Mouse (Mus musculus) MEL (cell line): ENCODE measurements at regions not wholly inside any gene's neighbourhood (a gene's known extent, or its start where the extent isn't known, plus 50 kb on each side); places are given as distances from the start of the nearest gene placed in this dataset.

Experiments used
- DNase-seq: peaks from one replicate; pipeline ENCODE4 v3.0.0; 2011; ENCODE audit warnings: low read depth, low spot score
- H3K27ac ChIP-seq: 2 replicates; pipeline ENCODE4 v1.5.1; 2012; ENCODE audit warnings: low read depth, mild to moderate bottlenecking, control low read depth, low read length, moderate library complexity; ENCODE audit not compliant: control insufficient read depth
- H3K27me3 ChIP-seq, 2 experiments: fragments of 150-350 bp in 1 of 2; sonication (generic) in 1 of 2; 2 replicates each; pipeline ENCODE4 v1.6.1; 2012; ENCODE audit warnings: low read length in 2 of 2, mild to moderate bottlenecking in 2 of 2, improper control_type of control experiment in 1 of 2, moderate library complexity in 1 of 2; ENCODE audit not compliant: insufficient read depth in 2 of 2, control insufficient read depth in 1 of 2
- H3K36me3 ChIP-seq, 2 experiments: 2 replicates each; pipeline ENCODE4 v1.6.1; 2012 to 2014; ENCODE audit warnings: low read length in 2 of 2, improper control_type of control experiment in 1 of 2, inconsistent platforms in 1 of 2, mild to moderate bottlenecking in 1 of 2; ENCODE audit not compliant: insufficient read depth in 2 of 2, control insufficient read depth in 1 of 2
- H3K4me1 ChIP-seq, 2 experiments: fragments of 150-350 bp in 1 of 2; sonication (generic) in 1 of 2; 2 replicates each; pipeline ENCODE4 v1.6.1; 2012; ENCODE audit warnings: low read length in 2 of 2, improper control_type of control experiment in 1 of 2, mild to moderate bottlenecking in 1 of 2; ENCODE audit not compliant: insufficient read depth in 2 of 2, control insufficient read depth in 1 of 2
- H3K4me3 ChIP-seq, 2 experiments: fragments of 150-350 bp in 1 of 2; sonication (generic) in 1 of 2; 2 replicates each; pipeline ENCODE4 v1.5.1; 2012; ENCODE audit warnings: low read depth in 2 of 2, low read length in 2 of 2, mild to moderate bottlenecking in 2 of 2, moderate library complexity in 2 of 2, control low read depth in 1 of 2, improper control_type of control experiment in 1 of 2; ENCODE audit not compliant: control insufficient read depth in 1 of 2, insufficient read depth in 1 of 2
- H3K79me2 ChIP-seq: 2 replicates; pipeline ENCODE4 v1.6.1; 2012; ENCODE audit warnings: mild to moderate bottlenecking, low read length, moderate library complexity; ENCODE audit not compliant: control insufficient read depth, poor library complexity, insufficient read depth
- H3K9ac ChIP-seq: 2 replicates; pipeline ENCODE4 v1.6.1; 2012; ENCODE audit warnings: low read depth, mild to moderate bottlenecking, control low read depth, low read length, moderate library complexity; ENCODE audit not compliant: control insufficient read depth, poor library complexity, severe bottlenecking
- H3K9me3 ChIP-seq: fragments of 150-350 bp; sonication (generic); replicated peaks from 2 replicates; pipeline ENCODE4 v1.6.1; 2012; ENCODE audit warnings: mild to moderate bottlenecking, low read length, improper control_type of control experiment, moderate library complexity; ENCODE audit not compliant: insufficient read depth
- CTCF ChIP-seq, 3 experiments: IDR thresholded peaks in 2 of 3; conservative IDR thresholded peaks in 1 of 3; 2 replicates each; pipeline ENCODE4 v1.5.1; 2011 to 2012; ENCODE audit warnings: low read length in 3 of 3, low read depth in 2 of 3, mild to moderate bottlenecking in 2 of 3, improper control_type of control experiment in 1 of 3, inconsistent platforms in 1 of 3, mixed read lengths in 1 of 3, moderate library complexity in 1 of 3; ENCODE audit not compliant: control insufficient read depth in 1 of 3, insufficient read depth in 1 of 3, poor library complexity in 1 of 3, severe bottlenecking in 1 of 3
- EP300 ChIP-seq, 2 experiments: IDR thresholded peaks; 2 replicates each; pipeline ENCODE4 v1.6.1; 2011; ENCODE audit warnings: improper control_type of control experiment in 2 of 2, low read length in 2 of 2, low read depth in 1 of 2, mild to moderate bottlenecking in 1 of 2
- ETS1 ChIP-seq: IDR thresholded peaks from 2 replicates; pipeline ENCODE4 v1.6.1; 2012; ENCODE audit warnings: low read depth, mild to moderate bottlenecking, inconsistent platforms, low read length, improper control_type of control experiment, moderate library complexity
- GATA1 ChIP-seq: IDR thresholded peaks from 2 replicates; pipeline ENCODE4 v1.6.1; 2011; ENCODE audit warnings: low read depth, low read length, improper control_type of control experiment
- MAZ ChIP-seq: IDR thresholded peaks from 2 replicates; pipeline ENCODE4 v1.6.1; 2012; ENCODE audit warnings: low read depth, mild to moderate bottlenecking, inconsistent platforms, low read length, improper control_type of control experiment
- MEF2A ChIP-seq: IDR thresholded peaks from 2 replicates; pipeline ENCODE4 v1.6.1; 2014; ENCODE audit warnings: low read depth, mild to moderate bottlenecking, inconsistent platforms, low read length, improper control_type of control experiment; ENCODE audit not compliant: poor library complexity, insufficient replicate concordance, severe bottlenecking; ENCODE audit errors: extremely low read depth
- MXI1 ChIP-seq: IDR thresholded peaks from 2 replicates; pipeline ENCODE4 v1.6.1; 2011; ENCODE audit warnings: mild to moderate bottlenecking, low read depth, low read length, improper control_type of control experiment
- MYB ChIP-seq: IDR thresholded peaks from 2 replicates; pipeline ENCODE4 v1.6.1; 2011; ENCODE audit warnings: mild to moderate bottlenecking, low read depth, low read length, improper control_type of control experiment
- POLR2A ChIP-seq, 2 experiments: IDR thresholded peaks; 2 replicates each; pipeline ENCODE4 v1.6.1; 2011 to 2012; ENCODE audit warnings: low read length in 2 of 2, mild to moderate bottlenecking in 2 of 2, control low read depth in 1 of 2, improper control_type of control experiment in 1 of 2, low read depth in 1 of 2, moderate library complexity in 1 of 2; ENCODE audit not compliant: control insufficient read depth in 1 of 2, insufficient read depth in 1 of 2, poor library complexity in 1 of 2
- POLR2AphosphoS2 ChIP-seq: IDR thresholded peaks from 2 replicates; pipeline ENCODE4 v1.6.1; 2011; ENCODE audit warnings: low read length, improper control_type of control experiment
- SIN3A ChIP-seq: IDR thresholded peaks from 2 replicates; pipeline ENCODE4 v1.6.1; 2012; ENCODE audit warnings: low read length, improper control_type of control experiment, inconsistent platforms
- TCF12 ChIP-seq: IDR thresholded peaks from 2 replicates; pipeline ENCODE4 v1.6.1; 2014; ENCODE audit warnings: low read depth, mild to moderate bottlenecking, inconsistent platforms, low read length, improper control_type of control experiment, moderate library complexity
- UBTF ChIP-seq: IDR thresholded peaks from 2 replicates; pipeline ENCODE4 v1.6.1; 2012; ENCODE audit warnings: low read depth, mild to moderate bottlenecking, inconsistent platforms, low read length, improper control_type of control experiment, moderate library complexity, borderline replicate concordance; ENCODE audit not compliant: insufficient read depth
- USF1 ChIP-seq: IDR thresholded peaks from 2 replicates; pipeline ENCODE4 v1.6.1; 2014; ENCODE audit warnings: low read depth, mild to moderate bottlenecking, inconsistent platforms, low read length, improper control_type of control experiment, moderate library complexity
- USF2 ChIP-seq, 2 experiments: IDR thresholded peaks; 2 replicates each; pipeline ENCODE4 v1.6.1; 2011 to 2012; ENCODE audit warnings: improper control_type of control experiment in 2 of 2, low read length in 2 of 2, borderline replicate concordance in 1 of 2, inconsistent platforms in 1 of 2, low read depth in 1 of 2, mild to moderate bottlenecking in 1 of 2; ENCODE audit not compliant: insufficient read depth in 1 of 2
- ZKSCAN1 ChIP-seq: IDR thresholded peaks from 2 replicates; pipeline ENCODE4 v1.6.1; 2012; ENCODE audit warnings: low read depth, mild to moderate bottlenecking, inconsistent platforms, low read length, improper control_type of control experiment, moderate library complexity
- ZMIZ1 ChIP-seq: IDR thresholded peaks from 2 replicates; pipeline ENCODE4 v1.6.1; 2012; ENCODE audit warnings: low read depth, mild to moderate bottlenecking, inconsistent platforms, low read length, improper control_type of control experiment, moderate library complexity
- ZNF384 ChIP-seq: IDR thresholded peaks from 2 replicates; pipeline ENCODE4 v1.6.1; 2012; ENCODE audit warnings: low read depth, mild to moderate bottlenecking, inconsistent platforms, low read length, improper control_type of control experiment

DNA sequence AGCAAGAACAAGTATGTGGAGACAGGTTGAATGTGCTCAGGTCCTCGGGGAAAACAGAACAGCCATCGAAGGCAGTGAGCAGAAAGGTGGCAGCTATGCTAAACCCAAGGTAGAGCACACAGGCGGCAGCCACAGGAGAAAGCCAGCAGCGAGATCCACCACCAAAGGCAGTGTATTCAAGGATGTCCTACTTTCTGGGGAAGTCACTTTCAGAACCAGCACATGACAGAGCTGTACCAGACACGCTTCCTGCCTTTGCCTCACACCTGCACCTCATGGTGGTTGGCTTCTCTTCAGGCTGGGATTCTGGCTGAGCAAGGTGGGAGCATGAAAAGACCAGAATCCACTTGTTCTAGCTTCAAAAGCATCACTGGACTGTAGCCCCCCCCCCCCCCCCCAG, 168.0 kb downstream of the Cdh26 start:
- no peak for TF ChIP-seq UBTF

DNA sequence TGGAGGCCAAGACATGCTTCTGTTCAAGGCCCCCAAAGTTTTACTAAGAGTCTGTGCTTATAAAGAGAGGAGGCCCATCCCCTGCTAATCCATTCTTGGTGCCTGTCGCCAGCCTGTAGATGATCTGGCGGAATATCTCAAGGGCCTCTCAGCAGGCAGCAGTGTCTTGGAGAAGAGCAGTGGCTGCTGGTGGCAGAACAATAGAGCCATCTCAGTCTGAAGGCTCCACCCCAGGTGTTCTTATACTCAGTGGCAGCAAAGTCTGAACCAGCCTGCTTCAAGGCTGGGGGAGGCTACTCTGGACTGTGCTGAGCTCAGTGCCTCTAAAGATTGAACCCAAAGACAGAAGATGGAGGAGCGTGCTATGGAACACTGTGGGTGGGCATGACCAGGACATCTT, 168.5 kb downstream of the Cdh26 start:
- Histone ChIP-seq H3K36me3 (no peaks in the 10 kb centered on the region), H3K27ac (no peak overlapping the region), H3K4me3 (no peak overlapping the region), H3K27me3 (no peaks in the 10 kb centered on the region), H3K4me1 (no peaks in the 10 kb centered on the region), H3K9ac (no peak overlapping the region), H3K9me3 (no peaks in the 10 kb centered on the region; the same call in 1 of the 2 replicates), H3K79me2 (no peaks in the 10 kb centered on the region)
- no peak for DNase-seq
- no peak for TF ChIP-seq MEF2A
- no peak for TF ChIP-seq POLR2A (IDR thresholded peaks at IDR 0.05; ENCODE audit: control insufficient read depth in 1 of 2, insufficient read depth in 1 of 2, low read depth in 1 of 2, low read length in 2 of 2, poor library complexity in 1 of 2)
- TF ChIP-seq EP300 (IDR thresholded peaks at IDR 0.05; ENCODE audit: low read depth in 1 of 2, low read length in 2 of 2) = no peak
- TF ChIP-seq USF2 (IDR thresholded peaks at IDR 0.05; ENCODE audit: borderline replicate concordance in 1 of 2, insufficient read depth in 1 of 2, low read depth in 1 of 2, low read length in 2 of 2) = no peak
- no peak for TF ChIP-seq GATA1
- TF ChIP-seq CTCF (IDR thresholded peaks at IDR 0.05 in 2 of 3, conservative IDR thresholded peaks at IDR 0.05 in 1 of 3; ENCODE audit: control insufficient read depth in 1 of 3, insufficient read depth in 1 of 3, low read depth in 2 of 3, low read length in 3 of 3, poor library complexity in 1 of 3, severe bottlenecking in 1 of 3) = no peak
- TF ChIP-seq TCF12 = no peak
- no peak for TF ChIP-seq USF1
- TF ChIP-seq ZNF384 = no peak
- no peak for TF ChIP-seq SIN3A
- no peak for TF ChIP-seq POLR2AphosphoS2
- TF ChIP-seq MXI1 = no peak
- TF ChIP-seq UBTF = no peak
- TF ChIP-seq MYB = no peak
- no peak for TF ChIP-seq ZMIZ1
- no peak for TF ChIP-seq MAZ
- TF ChIP-seq ETS1 = no peak
- no peak for TF ChIP-seq ZKSCAN1

More for the DNA sequence above, 168.0 kb downstream of the Cdh26 start:
- no peak overlapping the region for H3K27ac ChIP-seq
- H3K9ac ChIP-seq = no peak overlapping the region
- H3K9me3 ChIP-seq = no peaks in the 10 kb centered on the region; the same call in 1 of the 2 replicates
- H3K4me3 ChIP-seq = no peak overlapping the region
- H3K79me2 ChIP-seq = no peaks in the 10 kb centered on the region
- DNase-seq = no peak
- H3K27me3 ChIP-seq = no peaks in the 10 kb centered on the region
- H3K36me3 ChIP-seq = no peaks in the 10 kb centered on the region
- H3K4me1 ChIP-seq = no peaks in the 10 kb centered on the region
